Mouse (Mus musculus) adipocyte (in vitro differentiated cells): ENCODE results near the gene Gpsm3.

Experiments
- DNase-seq: peaks from one replicate; pipeline ENCODE4 v3.0.0-alpha.2; 2016; ENCODE audit warnings: low spot score

The Gpsm3 gene

GRCm38 (mm10) chr17:34629796-34630603 is 40.4 kb downstream of the Gpsm3 start:
- DNase-seq: no peak

DNA sequence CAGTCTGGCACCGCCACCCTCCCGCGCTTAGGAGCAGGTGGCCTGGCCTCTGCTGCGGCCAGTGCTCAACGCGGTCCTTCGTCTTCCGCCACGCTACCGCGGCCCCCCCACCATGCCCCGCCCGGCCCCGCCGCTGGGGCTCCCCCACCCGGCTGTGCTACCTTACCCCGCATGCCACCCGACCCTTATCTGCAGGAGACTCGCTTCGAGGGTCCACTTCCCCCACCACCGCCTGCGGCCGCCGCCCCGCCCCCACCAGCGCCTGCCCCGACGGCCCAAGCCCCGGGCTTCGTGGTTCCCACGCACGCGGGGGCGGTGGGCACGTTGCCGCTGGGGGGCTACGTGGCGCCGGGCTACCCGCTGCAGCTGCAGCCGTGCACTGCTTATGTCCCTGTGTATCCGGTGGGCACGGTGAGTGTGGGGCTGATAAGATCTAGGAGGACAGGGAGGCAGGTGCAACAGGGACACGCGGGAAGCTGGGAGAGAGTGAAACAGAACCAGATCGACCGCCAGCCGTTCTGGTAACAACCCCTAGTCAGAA is 41.2 kb downstream of the Gpsm3 start:
- DNase-seq: no peak

DNA sequence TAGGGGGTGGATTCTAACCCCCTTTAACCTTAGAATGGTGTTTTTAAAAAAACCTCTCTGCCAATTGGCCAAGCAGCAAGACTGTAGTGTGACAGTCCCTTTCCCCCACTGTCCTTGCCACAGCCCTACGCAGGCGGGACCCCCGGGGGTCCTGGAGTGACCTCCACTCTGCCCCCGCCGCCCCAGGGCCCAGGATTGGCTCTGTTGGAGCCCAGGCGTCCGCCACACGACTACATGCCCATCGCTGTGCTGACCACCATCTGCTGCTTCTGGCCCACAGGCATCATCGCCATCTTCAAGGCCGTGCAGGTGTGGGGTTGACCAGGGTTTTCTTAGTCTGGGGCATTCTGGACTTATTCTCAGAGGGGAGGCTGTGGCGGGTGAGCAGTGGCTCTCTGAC is 42.0 kb downstream of the Gpsm3 start:
- no peak for DNase-seq

GRCm38 (mm10) chr17:34632261-34632691 is 42.7 kb downstream of the Gpsm3 start:
- no peak for DNase-seq

DNA sequence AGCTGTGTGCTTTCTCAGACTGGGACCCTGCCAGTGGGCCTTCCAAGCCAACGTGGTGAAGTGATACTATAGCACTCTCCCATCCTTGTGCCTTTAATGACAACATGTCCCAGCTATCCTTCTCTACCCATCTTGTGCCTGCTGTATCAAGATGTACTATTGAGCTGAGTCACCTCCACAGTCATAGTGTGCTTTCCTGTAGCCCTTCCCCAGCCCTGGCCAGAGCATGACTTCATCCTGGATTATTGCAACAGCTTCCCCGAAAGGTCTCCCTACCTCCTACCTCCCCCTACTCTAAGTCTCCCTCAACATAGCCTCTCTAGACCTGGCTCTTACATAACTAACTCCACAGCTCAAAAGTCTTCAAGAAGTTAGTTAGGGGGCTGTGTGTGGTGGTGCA is 46.1 kb downstream of the Gpsm3 start:
- DNase-seq: no peak

DNA sequence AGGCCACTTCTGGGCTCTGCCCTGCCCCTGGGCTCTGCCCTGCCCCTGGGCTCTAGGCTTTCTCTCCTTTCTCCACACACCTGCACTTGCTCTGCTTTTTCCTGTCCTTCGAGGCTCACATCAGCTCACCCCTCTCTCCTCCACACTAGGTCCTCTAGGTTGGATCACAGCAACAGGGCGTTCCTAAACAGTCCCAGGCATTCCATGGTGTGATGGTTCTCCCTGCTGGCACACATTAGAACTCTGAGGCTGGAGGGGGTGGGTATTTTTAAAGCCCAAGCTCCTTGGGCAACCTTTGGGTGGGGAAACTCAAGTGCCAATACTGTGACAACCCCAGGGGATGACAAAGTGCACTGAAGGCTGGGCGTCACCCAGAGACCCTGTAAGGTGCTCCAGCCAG is 47.9 kb downstream of the Gpsm3 start:
- DNase-seq: peak; percentile 62

DNA sequence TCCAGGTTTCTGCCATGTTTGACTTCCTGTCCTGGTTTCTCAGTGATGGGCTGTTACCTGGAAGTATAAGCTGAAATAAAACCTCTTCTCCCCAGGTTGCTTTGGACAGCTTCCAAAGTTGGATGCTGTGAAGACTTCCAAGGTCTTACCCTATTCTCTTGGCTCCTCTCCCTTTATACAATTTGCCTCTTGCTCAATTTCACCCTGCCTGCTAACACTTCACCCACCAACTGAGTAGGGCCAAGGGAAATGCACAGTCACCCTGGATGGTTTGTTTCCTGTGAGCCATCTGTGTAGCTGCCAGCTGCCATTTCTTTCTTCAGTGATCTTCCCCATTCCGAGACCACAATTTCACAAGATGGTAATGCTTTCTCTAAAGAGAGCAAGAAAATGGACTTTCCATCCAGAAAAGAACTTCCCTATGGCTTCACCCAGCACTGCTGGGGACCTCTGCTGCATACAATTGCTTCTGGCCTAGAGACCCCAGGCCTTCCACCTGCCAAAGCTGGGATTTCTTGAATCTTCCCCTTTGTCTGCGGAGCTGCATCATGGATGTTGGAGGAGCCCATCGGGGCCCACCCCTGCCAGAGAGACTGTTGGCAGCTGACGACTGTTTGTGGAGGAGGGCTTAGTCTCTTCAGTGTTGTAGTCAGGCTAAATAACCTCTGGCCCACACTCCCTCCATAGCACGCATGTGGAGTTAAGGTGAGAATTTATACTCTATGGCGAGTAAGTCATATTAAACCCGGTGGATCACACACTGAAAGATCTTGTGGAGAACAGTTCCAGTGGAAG is 50.1 kb downstream of the Gpsm3 start:
- DNase-seq: peak; percentile 94

DNA sequence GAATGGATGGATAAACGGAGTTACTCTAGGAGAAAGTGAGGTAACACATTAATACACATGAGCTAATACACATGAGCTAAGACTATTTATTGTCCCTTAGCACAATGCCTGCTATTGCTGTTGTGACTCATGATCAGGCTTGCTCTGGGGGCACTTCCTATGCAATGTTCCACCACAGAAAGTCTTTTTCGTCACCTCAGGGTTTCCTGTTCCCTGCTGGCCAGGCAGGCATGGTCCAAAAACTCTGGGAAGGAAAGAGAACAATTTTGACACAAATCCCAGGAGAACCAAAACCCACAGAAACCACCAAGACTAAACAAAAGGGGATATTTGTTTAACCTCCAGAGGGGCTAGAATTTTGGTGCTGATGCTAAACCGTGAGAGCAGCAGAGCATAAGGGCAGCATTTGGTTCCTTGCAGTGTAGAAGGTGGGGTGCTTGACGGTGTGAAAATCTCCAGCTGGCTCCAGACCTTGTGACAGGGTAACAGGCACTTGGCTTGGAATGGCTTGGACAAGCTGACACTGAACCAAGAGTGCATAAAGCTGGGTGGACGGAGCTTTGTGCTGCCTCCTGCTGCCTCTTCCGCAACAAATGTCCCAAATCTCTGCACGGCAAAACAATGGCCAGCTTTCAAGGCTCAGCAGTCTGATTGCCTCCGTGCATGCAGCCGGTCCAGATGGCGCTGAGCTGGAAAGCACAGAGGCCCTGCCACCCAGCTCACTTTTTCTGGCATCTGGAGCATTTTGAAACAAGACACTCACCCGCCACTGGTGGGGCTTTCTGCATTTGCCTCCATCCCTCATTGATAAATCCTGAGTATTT is 51.4 kb downstream of the Gpsm3 start:
- peak; percentile 94 for DNase-seq
